Mouse (Mus musculus) liver, adult 2 months (tissue): ENCODE measurements around the gene Pes1. TPM values are rescaled to one million over a fixed set of nuclear protein-coding genes. Genes with fewer than 3 reads are reported as not detected.

ENCODE experiments used
- DNase-seq: peaks from one replicate; pipeline ENCODE4 v3.0.0-alpha.2; 2011; ENCODE audit warnings: low read depth, low spot score; ENCODE audit errors: extremely low read depth
- H3K27ac ChIP-seq: fragments of 200-500 bp; replicated peaks from 2 replicates; pipeline ENCODE4 v1.5.1; 2012; ENCODE audit warnings: low read depth, mild to moderate bottlenecking, control low read depth, inconsistent platforms, low read length; ENCODE audit not compliant: insufficient read depth
- H3K27me3 ChIP-seq: fragments of 200-500 bp; 2 replicates; pipeline ENCODE4 v1.6.1; 2012; ENCODE audit warnings: mild to moderate bottlenecking, moderate library complexity, low read length, inconsistent platforms; ENCODE audit not compliant: control insufficient read depth, insufficient read depth
- H3K36me3 ChIP-seq: fragments of 200-500 bp; 2 replicates; pipeline ENCODE4 v1.6.1; 2012; ENCODE audit warnings: low read length, inconsistent platforms; ENCODE audit not compliant: control insufficient read depth, insufficient read depth
- H3K4me1 ChIP-seq: fragments of 200-500 bp; 2 replicates; pipeline ENCODE4 v1.6.1; 2011; ENCODE audit warnings: low read length; ENCODE audit not compliant: control insufficient read depth, insufficient read depth
- H3K4me3 ChIP-seq: fragments of 200-500 bp; 2 replicates; pipeline ENCODE4 v1.5.1; 2011; ENCODE audit warnings: low read depth, mild to moderate bottlenecking, control low read depth, low read length, moderate library complexity; ENCODE audit not compliant: insufficient read depth
- H3K79me2 ChIP-seq: fragments of 200-500 bp; 2 replicates; pipeline ENCODE4 v1.6.1; 2012; ENCODE audit warnings: inconsistent platforms, mild to moderate bottlenecking, low read length, moderate library complexity; ENCODE audit not compliant: control insufficient read depth, insufficient read depth
- H3K9ac ChIP-seq: fragments of 200-500 bp; 2 replicates; pipeline ENCODE4 v1.6.1; 2012; ENCODE audit warnings: low read depth, mild to moderate bottlenecking, control low read depth, inconsistent platforms, low read length
- CTCF ChIP-seq: fragments of 200-500 bp; IDR thresholded peaks from 2 replicates; pipeline ENCODE4 v1.5.1; 2011; ENCODE audit warnings: low read depth, low read length, control low read depth
- POLR2A ChIP-seq: fragments of 200-500 bp; IDR thresholded peaks from 2 replicates; pipeline ENCODE4 v1.6.1; 2011; ENCODE audit warnings: low read length, control low read depth; ENCODE audit not compliant: insufficient read depth; ENCODE audit errors: extremely low read depth
- WGBS: fragments of 180-500 bp; shearing (Covaris S2); methylation state at CpG from one replicate; pipeline ENCODE4 v1.1.7; 2018; 5-methylcytosine and 5-hydroxymethylcytosine counted together
- polyA plus RNA-seq: library from polyadenylated mRNA; depleted of rRNA; stranded (reverse); fragments of >200 nt; gene quantifications from 2 replicates; pipeline ENCODE4 v1.2.3, GENCODE M21; 2012; rRNA removed
- total RNA-seq: library from RNA; depleted of rRNA; stranded (reverse); fragments of >200 nt; gene quantifications from 2 replicates; pipeline ENCODE4 v1.2.3, GENCODE M21; 2014; rRNA removed

The Pes1 gene
- total RNA-seq, result 17.9 and 20.8 TPM in 2 replicates
- 17.9 and 22.2 TPM in 2 replicates for polyA plus RNA-seq

GRCm38 (mm10) chr11:3963610-3964415 is at the start of gene Pes1:
Gene Pes1 (plus strand): TSS chr11:3963975.
- TF ChIP-seq POLR2A (0 out of 2 replicates have a peak, but pooled peaks have one; percentile 18), CTCF (no peak)

GRCm38 (mm10) chr11:3914109-3914840 is 49.5 kb upstream of the Pes1 start, which contains the start of gene Slc35e4:
Gene Slc35e4 (minus strand): TSS chr11:3914664.
- H3K36me3 ChIP-seq, result peaks cover 3% of the 10 kb centered on the region; the same call in 1 of the 2 replicates
- peaks cover 5% of the 10 kb centered on the region for H3K27me3 ChIP-seq
- peak; percentile 61 for DNase-seq
- peaks cover 3% of the 10 kb centered on the region; the same call in 1 of the 2 replicates for H3K4me1 ChIP-seq
- 2% methylated on average over 28 of the region's 28 CpGs for WGBS
- peak within 1 kb of the TSS; percentile 58 for H3K4me3 ChIP-seq
- H3K79me2 ChIP-seq, result no peaks in the 10 kb centered on the region
- no peak within 1 kb of the TSS for H3K27ac ChIP-seq
- TF ChIP-seq CTCF (peak; percentile 92), POLR2A (no peak)
- H3K9ac ChIP-seq, result peak within 1 kb of the TSS; percentile 32

More at GRCm38 (mm10) chr11:3963610-3964415, at the start of gene Pes1:
- H3K4me3 ChIP-seq, result peak within 1 kb of the TSS; percentile 92
- peak; percentile 90 for DNase-seq
- under 1% methylated on average over 31 of the region's 31 CpGs for WGBS
- peaks cover 18% of the 10 kb centered on the region; the same call in 1 of the 2 replicates for H3K79me2 ChIP-seq
- peak within 1 kb of the TSS; percentile 67 for H3K27ac ChIP-seq
- H3K9ac ChIP-seq, result peak within 1 kb of the TSS; percentile 88
- peaks cover 12% of the 10 kb centered on the region for H3K4me1 ChIP-seq
- H3K36me3 ChIP-seq, result peaks cover 2% of the 10 kb centered on the region; the same call in 1 of the 2 replicates
- H3K27me3 ChIP-seq, result no peaks in the 10 kb centered on the region

DNA sequence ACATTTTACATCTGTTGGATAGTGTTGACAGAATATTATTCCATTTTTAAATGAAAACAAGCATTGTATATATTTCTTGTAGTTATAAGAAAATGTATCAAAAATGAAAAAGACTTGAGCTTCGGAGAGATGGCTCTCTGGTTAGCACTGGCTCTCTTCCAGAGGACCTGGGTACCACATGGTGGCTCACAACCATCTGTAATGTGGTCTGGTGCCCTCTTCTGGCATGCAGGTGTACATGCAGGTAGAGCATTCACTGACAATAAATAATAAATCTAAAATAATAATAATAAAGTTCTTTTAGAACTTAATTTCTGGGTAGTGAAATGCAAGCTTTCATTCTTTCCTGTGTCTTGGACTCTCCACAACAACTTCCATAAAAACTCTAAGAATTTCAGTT is 45.0 kb upstream of the Pes1 start:
- TF ChIP-seq CTCF (peak; percentile 51; the same call in 1 of the 2 replicates), POLR2A (no peak)
- Histone ChIP-seq H3K9ac (no peak overlapping the region), H3K27ac (no peak overlapping the region), H3K4me1 (no peaks in the 10 kb centered on the region), H3K79me2 (no peaks in the 10 kb centered on the region), H3K36me3 (peaks cover 3% of the 10 kb centered on the region; the same call in 1 of the 2 replicates), H3K27me3 (no peaks in the 10 kb centered on the region), H3K4me3 (no peak overlapping the region)
- no peak for DNase-seq
- WGBS, result 75% methylated on average over 1 of the region's 1 CpGs

GRCm38 (mm10) chr11:3920476-3920875 is 43.3 kb upstream of the Pes1 start:
- WGBS, result 93% methylated on average over 7 of the region's 7 CpGs
- Histone ChIP-seq H3K27me3 (no peaks in the 10 kb centered on the region), H3K9ac (no peak overlapping the region), H3K79me2 (no peaks in the 10 kb centered on the region), H3K4me1 (no peaks in the 10 kb centered on the region), H3K36me3 (peaks cover 12% of the 10 kb centered on the region), H3K27ac (no peak overlapping the region), H3K4me3 (no peak overlapping the region)
- DNase-seq, result no peak
- TF ChIP-seq CTCF (no peak), POLR2A (no peak)

- H3K79me2 ChIP-seq, result no peaks in the 10 kb centered on the region
- H3K36me3 ChIP-seq, result peaks cover 18% of the 10 kb centered on the region
- H3K9ac ChIP-seq, result no peak overlapping the region
- no peaks in the 10 kb centered on the region for H3K27me3 ChIP-seq
- H3K4me1 ChIP-seq, result no peaks in the 10 kb centered on the region
- peak; percentile 20 for DNase-seq
- TF ChIP-seq POLR2A (no peak), CTCF (peak; percentile 81)
- no peak overlapping the region for H3K27ac ChIP-seq
- H3K4me3 ChIP-seq, result no peak overlapping the region
- WGBS, result 76% methylated on average over 8 of the region's 8 CpGs
Observed at GRCm38 (mm10) chr11:3921281-3921850, 42.4 kb upstream of the Pes1 start.
